Mouse (Mus musculus): ENCODE data around the gene Mthfsd.

DNA sequence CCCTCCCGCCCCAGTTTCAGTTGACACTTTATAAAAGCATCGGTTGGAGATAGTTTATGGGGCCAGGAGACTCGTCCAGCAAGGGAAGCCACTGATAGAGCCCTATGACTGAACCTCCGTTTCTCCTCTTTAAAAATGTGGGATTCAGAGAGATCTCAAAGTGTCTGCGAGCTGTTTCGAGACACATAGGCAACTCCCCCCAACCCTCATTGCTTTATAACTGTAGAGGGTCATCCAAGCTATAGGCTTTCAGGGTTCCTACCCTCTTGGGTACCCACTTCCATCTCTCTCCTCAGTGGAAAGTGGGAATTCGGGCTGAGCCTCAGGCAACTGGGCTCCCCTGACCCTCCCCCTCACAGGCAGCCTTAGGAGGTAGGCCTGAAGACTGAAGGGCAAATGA lies 26.8 kb downstream of the Mthfsd start:
- TF ChIP-seq CTCF (conservative IDR thresholded peaks at IDR 0.05 in 1 of 2, IDR thresholded peaks at IDR 0.05 in 1 of 2; ENCODE audit: low read depth in 2 of 2, low read length in 2 of 2): no peak
- no peak for TF ChIP-seq MYC (IDR thresholded peaks at IDR 0.05; ENCODE audit: low read depth, low read length)
- no peak for TF ChIP-seq POLR2A (IDR thresholded peaks at IDR 0.05; ENCODE audit: low read depth, low read length)
- no peak for TF ChIP-seq E2F4 (IDR thresholded peaks at IDR 0.05; ENCODE audit: insufficient replicate concordance, low read depth, low read length)
- no peak for TF ChIP-seq MAFK (IDR thresholded peaks at IDR 0.05; ENCODE audit: insufficient replicate concordance, low read length)
- TF ChIP-seq EP300 (IDR thresholded peaks at IDR 0.05; ENCODE audit: low read length): no peak
- TF ChIP-seq KAT2A (IDR thresholded peaks at IDR 0.05; ENCODE audit: insufficient replicate concordance, low read length): no peak
- TF ChIP-seq NRF1 (IDR thresholded peaks at IDR 0.05; ENCODE audit: low read depth, low read length): no peak
- no peak for TF ChIP-seq MAX (IDR thresholded peaks at IDR 0.05; ENCODE audit: low read length)
- TF ChIP-seq ZKSCAN1 (IDR thresholded peaks at IDR 0.05; ENCODE audit: borderline replicate concordance, low read depth, low read length): no peak
